Mouse (Mus musculus): ENCODE data around the gene Olfr323. TPM values are rescaled to one million over a fixed set of nuclear protein-coding genes. Genes with fewer than 3 reads are reported as not detected.

The Olfr323 gene
- total RNA-seq, 2 experiments from 2014 or later, result not detected

DNA sequence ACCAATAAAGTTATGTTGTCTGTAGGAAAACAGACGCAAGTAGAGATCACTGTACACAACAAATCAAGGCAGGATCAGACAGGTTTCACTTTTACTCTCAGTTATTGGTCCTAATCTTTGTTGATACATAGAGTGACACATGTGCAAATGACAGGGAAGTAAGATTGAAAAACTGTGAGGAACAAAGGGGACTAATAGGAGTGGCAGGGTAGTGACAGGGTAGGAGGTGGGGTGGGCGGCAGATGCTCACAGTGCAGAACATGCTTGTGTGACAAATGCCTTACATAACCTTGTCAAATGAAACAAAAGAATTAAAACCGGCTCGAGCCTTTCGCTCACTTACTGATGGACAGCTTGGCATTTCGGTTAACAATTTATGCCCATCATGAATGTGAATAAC is 11.5 kb downstream of the Olfr323 start:
- TF ChIP-seq CTCF (conservative IDR thresholded peaks at IDR 0.05), result no peak
- peak; percentile 17 to 30 for DNase-seq (ENCODE audit: low spot score in 2 of 2)
- H3K4me3 ChIP-seq, result no peak overlapping the region
- peak overlapping the region; percentile 84 for H3K27ac ChIP-seq

DNA sequence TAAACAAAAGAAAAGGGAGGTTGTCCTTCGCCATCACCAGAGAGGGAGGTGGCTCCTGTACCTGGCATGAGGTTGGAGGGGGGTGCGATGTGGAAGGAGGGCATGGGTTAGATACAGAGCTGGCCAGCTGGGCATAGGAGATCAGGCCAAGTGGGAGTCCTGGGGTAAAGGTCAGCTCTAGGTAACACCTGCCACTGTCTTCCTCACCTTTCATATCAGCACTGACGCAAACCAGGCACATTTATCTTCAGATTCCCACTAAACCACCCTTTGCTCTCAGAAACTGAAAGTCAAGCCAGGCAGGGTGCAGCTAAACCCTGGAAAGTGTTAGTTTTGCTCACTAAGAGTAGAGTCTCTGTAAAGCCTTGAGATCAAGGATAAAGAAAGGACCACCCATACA is 11.9 kb downstream of the Olfr323 start:
- no peak for DNase-seq (ENCODE audit: low spot score in 2 of 2)
- no peak overlapping the region for H3K4me3 ChIP-seq
- TF ChIP-seq CTCF (conservative IDR thresholded peaks at IDR 0.05), result no peak
- peak overlapping the region; percentile 84 for H3K27ac ChIP-seq

DNA sequence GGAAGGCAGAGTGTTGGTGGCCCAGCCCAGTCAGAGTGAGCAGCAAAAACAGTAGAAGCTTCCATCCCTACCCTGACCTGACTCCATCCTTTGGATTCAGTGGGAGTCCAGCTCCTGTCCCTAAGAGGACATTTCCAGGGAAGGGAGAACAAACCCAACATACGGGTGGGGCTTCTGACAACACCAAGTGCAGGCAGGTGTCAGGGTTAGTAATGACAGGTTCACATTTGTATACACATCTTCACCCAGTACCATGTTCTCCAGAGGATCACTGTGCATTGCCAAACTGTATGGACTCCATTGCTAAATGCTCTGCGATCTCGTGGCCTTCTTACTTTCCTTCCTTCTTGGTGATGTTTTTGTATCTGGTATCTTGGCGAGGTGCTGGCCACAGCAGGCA is 14.3 kb downstream of the Olfr323 start, which contains the start of gene 2210407C18Rik:
Gene 2210407C18Rik, minus strand, starts transcription at position 101 of the 400 bp plus-strand sequence.
- Histone ChIP-seq H3K27ac (no peak within 1 kb of the TSS), H3K4me3 (no peak within 1 kb of the TSS)
- no peak for TF ChIP-seq CTCF (conservative IDR thresholded peaks at IDR 0.05)
- no peak for DNase-seq (ENCODE audit: low spot score in 2 of 2)

- Histone ChIP-seq H3K4me3 (no peak overlapping the region), H3K27ac (no peak overlapping the region)
- no peak for DNase-seq (ENCODE audit: low spot score in 2 of 2)
- no peak for TF ChIP-seq CTCF (conservative IDR thresholded peaks at IDR 0.05)
These were observed 15.8 kb downstream of the Olfr323 start for GRCm38 (mm10) chr11:58614526-58614925.

DNA sequence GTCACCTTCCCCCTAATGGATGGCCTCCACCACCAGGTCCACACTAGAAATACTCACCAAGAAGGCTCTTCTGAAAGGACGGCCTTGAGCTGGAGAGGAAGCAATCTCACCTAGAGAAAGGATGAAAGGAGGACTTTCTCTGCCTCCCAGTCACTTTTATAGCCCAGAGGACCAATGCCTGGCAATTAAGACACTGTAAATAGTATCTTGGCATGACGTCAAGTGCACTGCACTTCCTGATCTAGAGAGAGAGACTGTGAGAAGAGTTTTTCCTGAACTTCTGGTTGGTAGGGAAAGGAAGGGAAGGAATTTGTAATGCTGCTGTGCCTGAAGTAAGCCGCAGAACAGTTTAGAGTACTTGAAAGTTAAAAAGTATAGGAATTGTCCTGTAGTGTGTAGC is 16.9 kb downstream of the Olfr323 start:
- TF ChIP-seq CTCF (conservative IDR thresholded peaks at IDR 0.05), result no peak

DNA sequence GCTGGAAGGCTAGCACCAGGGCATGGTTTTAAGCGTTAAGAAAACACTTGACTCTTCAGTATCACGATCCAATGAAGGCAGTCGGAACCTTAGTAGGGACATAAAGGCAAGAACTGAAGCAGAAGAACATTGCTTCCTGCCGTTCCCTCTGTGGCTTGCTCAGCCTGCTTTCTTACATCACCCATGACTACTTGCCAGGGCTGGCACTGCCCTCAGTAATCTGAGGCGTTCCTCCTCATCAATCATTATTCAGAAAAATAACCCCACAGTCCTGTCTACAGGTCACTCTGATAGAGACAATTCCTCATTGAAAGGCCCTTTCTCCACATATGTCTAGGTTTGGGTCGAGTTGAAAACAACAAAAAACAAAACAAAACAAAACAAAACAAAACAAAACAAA is 23.3 kb downstream of the Olfr323 start:
- no peak for TF ChIP-seq CTCF (conservative IDR thresholded peaks at IDR 0.05)
- Histone ChIP-seq H3K4me3 (no peak overlapping the region), H3K27ac (no peak overlapping the region)
- DNase-seq (ENCODE audit: low spot score in 2 of 2), result no peak

More for the DNA sequence above, 16.9 kb downstream of the Olfr323 start:
- Histone ChIP-seq H3K4me3 (no peak overlapping the region), H3K27ac (no peak overlapping the region)
- DNase-seq (ENCODE audit: low spot score in 2 of 2), result no peak

GRCm38 (mm10) chr11:58606177-58606919 is 24.0 kb downstream of the Olfr323 start:
- H3K27ac ChIP-seq, result no peak overlapping the region
- H3K4me3 ChIP-seq, result no peak overlapping the region
- no peak for DNase-seq (ENCODE audit: low spot score in 2 of 2)
- no peak for TF ChIP-seq CTCF (conservative IDR thresholded peaks at IDR 0.05)

- TF ChIP-seq CTCF (conservative IDR thresholded peaks at IDR 0.05), result no peak
- DNase-seq (ENCODE audit: low spot score in 2 of 2), result no peak
- Histone ChIP-seq H3K4me3 (no peak overlapping the region), H3K27ac (no peak overlapping the region)
These were observed 25.1 kb downstream of the Olfr323 start for GRCm38 (mm10) chr11:58605228-58605627.

DNA sequence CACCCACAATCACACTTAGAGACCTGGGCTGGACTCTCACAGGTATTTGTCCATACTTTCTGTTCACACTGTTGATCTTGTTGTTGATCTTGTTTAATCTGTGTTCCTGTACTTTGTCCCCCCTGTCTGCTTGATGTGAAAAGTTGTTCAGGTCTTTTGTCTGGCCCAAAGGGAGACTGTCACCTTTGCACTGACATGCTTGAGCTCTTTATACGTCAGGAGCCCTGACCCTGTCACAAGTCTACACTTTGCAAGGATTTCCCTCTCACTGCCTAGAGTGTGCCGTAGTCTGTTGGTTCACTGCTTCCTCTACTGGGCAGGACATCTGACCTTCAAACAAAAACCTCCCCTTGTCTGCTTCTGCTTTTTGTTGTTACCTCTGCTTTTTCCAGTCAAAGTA is 25.6 kb downstream of the Olfr323 start:
- no peak for DNase-seq (ENCODE audit: low spot score in 2 of 2)
- Histone ChIP-seq H3K4me3 (no peak overlapping the region), H3K27ac (no peak overlapping the region)
- no peak for TF ChIP-seq CTCF (conservative IDR thresholded peaks at IDR 0.05)

DNA sequence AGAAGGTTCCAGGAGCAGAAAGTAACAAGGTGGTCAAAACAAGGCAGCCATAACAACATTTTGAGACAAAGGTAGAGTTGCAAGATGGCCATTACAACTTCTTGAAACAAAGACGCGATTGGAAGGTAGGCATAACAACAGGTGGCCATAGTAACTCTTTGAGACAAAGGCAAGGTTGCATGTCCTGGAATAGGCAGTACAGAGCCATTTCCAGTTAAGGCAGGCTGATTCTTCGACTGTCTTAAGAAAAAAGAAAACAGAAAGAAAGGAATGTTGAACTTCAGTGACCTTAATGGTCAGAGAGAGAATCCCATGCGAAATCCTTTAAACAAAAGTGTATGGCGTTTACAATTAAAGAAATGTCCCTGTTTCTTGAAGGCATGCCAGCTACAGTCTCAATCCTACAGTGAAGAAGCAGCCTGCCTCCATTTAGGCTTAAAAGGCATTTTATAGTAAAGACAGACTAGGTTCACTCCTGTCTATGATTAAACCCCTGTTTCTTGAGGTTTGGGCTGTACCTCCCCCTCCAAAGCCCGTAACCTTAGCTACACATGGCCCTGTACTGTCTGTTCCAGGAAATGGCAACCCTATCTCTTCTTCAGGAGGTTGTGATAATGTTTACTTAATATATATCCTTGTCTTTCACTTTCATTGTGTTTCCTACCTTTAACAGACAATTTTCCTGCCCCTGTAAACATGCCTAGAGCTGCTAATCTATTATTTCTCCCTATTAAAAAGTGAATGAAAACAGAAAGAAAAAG is 27.3 kb downstream of the Olfr323 start:
- Histone ChIP-seq H3K4me3 (no peak overlapping the region), H3K27ac (no peak overlapping the region)
- DNase-seq (ENCODE audit: low spot score in 2 of 2), result no peak
- TF ChIP-seq CTCF (conservative IDR thresholded peaks at IDR 0.05), result no peak

- no peak for DNase-seq (ENCODE audit: low spot score in 2 of 2)
- TF ChIP-seq CTCF (conservative IDR thresholded peaks at IDR 0.05), result no peak
- Histone ChIP-seq H3K4me3 (no peak overlapping the region), H3K27ac (no peak overlapping the region)
These were observed 28.2 kb downstream of the Olfr323 start for GRCm38 (mm10) chr11:58602062-58602461.

- H3K4me3 ChIP-seq, result no peak overlapping the region
- TF ChIP-seq CTCF (conservative IDR thresholded peaks at IDR 0.05), result no peak
These were observed 32.5 kb downstream of the Olfr323 start for GRCm38 (mm10) chr11:58597837-58598236.

GRCm38 (mm10) chr11:58594814-58595213 is 35.5 kb downstream of the Olfr323 start, which contains the start of gene Olfr324:
TSS of gene Olfr324 (plus strand) at chr11:58595114.
- no peak for DNase-seq (ENCODE audit: low spot score in 2 of 2)
- no peak for TF ChIP-seq CTCF (conservative IDR thresholded peaks at IDR 0.05)
- H3K27ac ChIP-seq, result no peak within 1 kb of the TSS
- H3K4me3 ChIP-seq, result no peak within 1 kb of the TSS

More at GRCm38 (mm10) chr11:58597837-58598236, 32.5 kb downstream of the Olfr323 start:
- DNase-seq (ENCODE audit: low spot score in 2 of 2), result no peak
- no peak overlapping the region for H3K27ac ChIP-seq

All from layer of hippocampus, adult 2 months (tissue).